Mouse (Mus musculus): ENCODE measurements at regions not wholly inside any gene's neighbourhood (a gene's known extent, or its start where the extent isn't known, plus 50 kb on each side); places are given as distances from the start of the nearest gene placed in this dataset.

GRCm38 (mm10) chr9:46702053-46702900 lies 296.3 kb upstream of the Gm4791 start:
- Histone ChIP-seq H3K4me3 (ENCODE audit: low read length) (no peak overlapping the region), H3K27me3 (ENCODE audit: control insufficient read depth, insufficient read depth, low read length) (peaks cover 4% of the 10 kb centered on the region), H3K36me3 (ENCODE audit: control insufficient read depth, insufficient read depth) (no peaks in the 10 kb centered on the region), H3K27ac (ENCODE audit: low read length) (no peak overlapping the region), H3K9me3 (replicated peaks; ENCODE audit: control insufficient read depth, low read length) (no peaks in the 10 kb centered on the region), H3K4me2 (ENCODE audit: low read depth, low read length) (no peak overlapping the region), H3K9ac (ENCODE audit: low read length) (no peak overlapping the region), H3K4me1 (ENCODE audit: control insufficient read depth, insufficient read depth, low read length) (no peaks in the 10 kb centered on the region)
- ATAC-seq (replicated peaks; ENCODE audit: extremely low read depth, insufficient read depth, low FRiP score): no peak
- 44% methylated on average over 16 of the region's 16 CpGs for WGBS

DNA sequence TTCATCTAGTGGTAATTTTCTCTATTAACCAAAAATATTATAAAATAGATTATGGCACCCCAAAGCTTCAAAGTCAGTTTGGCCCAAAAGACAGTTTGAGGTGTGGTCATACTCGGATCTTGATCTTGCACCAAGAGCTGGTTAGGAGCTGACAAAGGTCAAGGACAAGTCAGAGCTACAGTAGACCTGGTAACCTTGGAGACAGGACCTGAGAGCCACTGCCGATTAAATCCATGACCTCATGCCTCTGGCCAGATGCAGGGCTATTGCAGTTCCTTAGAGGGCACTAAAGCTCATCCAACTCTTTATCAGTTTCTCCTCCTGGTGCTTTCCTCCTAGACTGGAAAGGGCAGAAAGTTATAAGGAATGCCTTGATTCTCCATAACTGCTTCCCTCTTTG lies 302.4 kb upstream of the Gm4791 start:
- Histone ChIP-seq H3K36me3 (ENCODE audit: control insufficient read depth, insufficient read depth) (no peaks in the 10 kb centered on the region), H3K4me2 (ENCODE audit: low read depth, low read length) (no peak overlapping the region), H3K4me3 (ENCODE audit: low read length) (no peak overlapping the region), H3K9me3 (replicated peaks; ENCODE audit: control insufficient read depth, low read length) (no peaks in the 10 kb centered on the region), H3K9ac (ENCODE audit: low read length) (no peak overlapping the region), H3K4me1 (ENCODE audit: control insufficient read depth, insufficient read depth, low read length) (no peaks in the 10 kb centered on the region), H3K27ac (ENCODE audit: low read length) (no peak overlapping the region), H3K27me3 (ENCODE audit: control insufficient read depth, insufficient read depth, low read length) (no peaks in the 10 kb centered on the region)
- 61% methylated on average over 2 of the region's 2 CpGs for WGBS
- no peak for ATAC-seq (replicated peaks; ENCODE audit: extremely low read depth, insufficient read depth, low FRiP score)

GRCm38 (mm10) chr9:46689331-46689730 lies 309.2 kb upstream of the Gm4791 start:
- no peak overlapping the region for H3K9ac ChIP-seq (ENCODE audit: low read length)
- no peak overlapping the region for H3K4me2 ChIP-seq (ENCODE audit: low read depth, low read length)
- no peaks in the 10 kb centered on the region for H3K4me1 ChIP-seq (ENCODE audit: control insufficient read depth, insufficient read depth, low read length)
- H3K9me3 ChIP-seq (replicated peaks; ENCODE audit: control insufficient read depth, low read length): no peaks in the 10 kb centered on the region
- ATAC-seq (replicated peaks; ENCODE audit: extremely low read depth, insufficient read depth, low FRiP score): no peak
- H3K27me3 ChIP-seq (ENCODE audit: control insufficient read depth, insufficient read depth, low read length): no peaks in the 10 kb centered on the region
- no peak overlapping the region for H3K4me3 ChIP-seq (ENCODE audit: low read length)
- WGBS: 68% methylated on average over 5 of the region's 5 CpGs
- no peak overlapping the region for H3K27ac ChIP-seq (ENCODE audit: low read length)
- no peaks in the 10 kb centered on the region for H3K36me3 ChIP-seq (ENCODE audit: control insufficient read depth, insufficient read depth)

- Histone ChIP-seq H3K4me2 (ENCODE audit: low read depth, low read length) (no peak overlapping the region), H3K27ac (ENCODE audit: low read length) (no peak overlapping the region), H3K27me3 (ENCODE audit: control insufficient read depth, insufficient read depth, low read length) (no peaks in the 10 kb centered on the region), H3K36me3 (ENCODE audit: control insufficient read depth, insufficient read depth) (no peaks in the 10 kb centered on the region), H3K4me3 (ENCODE audit: low read length) (no peak overlapping the region), H3K9ac (ENCODE audit: low read length) (no peak overlapping the region), H3K9me3 (replicated peaks; ENCODE audit: control insufficient read depth, low read length) (no peaks in the 10 kb centered on the region), H3K4me1 (ENCODE audit: control insufficient read depth, insufficient read depth, low read length) (no peaks in the 10 kb centered on the region)
- no peak for ATAC-seq (replicated peaks; ENCODE audit: extremely low read depth, insufficient read depth, low FRiP score)
- WGBS: 83% methylated on average over 15 of the region's 15 CpGs
These were observed 314.3 kb upstream of the Gm4791 start for GRCm38 (mm10) chr9:46684113-46684850.

DNA sequence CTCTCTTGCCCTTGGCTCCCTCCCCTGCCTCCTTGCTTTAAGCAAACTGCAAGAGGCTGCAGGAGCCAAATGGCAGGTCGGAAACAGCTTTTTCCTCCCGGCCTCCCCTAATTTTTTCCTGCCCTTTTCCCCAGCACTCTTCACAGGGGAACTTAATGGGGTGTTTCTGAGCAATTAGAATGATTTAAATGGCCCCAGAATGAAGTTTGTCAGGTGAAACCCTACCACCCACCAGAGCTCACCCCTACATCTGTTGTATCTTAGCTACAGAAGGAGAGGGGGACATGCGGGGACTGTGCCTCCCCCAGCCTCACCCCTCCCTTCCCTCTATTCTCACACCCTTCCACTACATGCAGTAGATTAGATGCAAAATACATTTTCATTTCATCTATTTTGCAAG lies 326.5 kb upstream of the Gm4791 start:
- Histone ChIP-seq H3K4me3 (ENCODE audit: low read length) (no peak overlapping the region), H3K4me1 (ENCODE audit: control insufficient read depth, insufficient read depth, low read length) (no peaks in the 10 kb centered on the region), H3K27me3 (ENCODE audit: control insufficient read depth, insufficient read depth, low read length) (peaks cover 3% of the 10 kb centered on the region), H3K4me2 (ENCODE audit: low read depth, low read length) (no peak overlapping the region), H3K9me3 (replicated peaks; ENCODE audit: control insufficient read depth, low read length) (no peaks in the 10 kb centered on the region), H3K36me3 (ENCODE audit: control insufficient read depth, insufficient read depth) (no peaks in the 10 kb centered on the region), H3K9ac (ENCODE audit: low read length) (no peak overlapping the region), H3K27ac (ENCODE audit: low read length) (no peak overlapping the region)
- WGBS: 28% methylated on average over 3 of the region's 3 CpGs
- no peak for ATAC-seq (replicated peaks; ENCODE audit: extremely low read depth, insufficient read depth, low FRiP score)

GRCm38 (mm10) chr9:46654422-46654821 lies 334.6 kb upstream of the 4931429L15Rik start:
- H3K4me3 ChIP-seq (ENCODE audit: low read length): no peak overlapping the region
- ATAC-seq (replicated peaks; ENCODE audit: extremely low read depth, insufficient read depth, low FRiP score): no peak
- H3K4me1 ChIP-seq (ENCODE audit: control insufficient read depth, insufficient read depth, low read length): no peaks in the 10 kb centered on the region
- peaks cover 6% of the 10 kb centered on the region; the same call in 1 of the 2 replicates for H3K27me3 ChIP-seq (ENCODE audit: control insufficient read depth, insufficient read depth, low read length)
- H3K9me3 ChIP-seq (replicated peaks; ENCODE audit: control insufficient read depth, low read length): no peaks in the 10 kb centered on the region
- no peak overlapping the region for H3K27ac ChIP-seq (ENCODE audit: low read length)
- H3K36me3 ChIP-seq (ENCODE audit: control insufficient read depth, insufficient read depth): no peaks in the 10 kb centered on the region
- H3K4me2 ChIP-seq (ENCODE audit: low read depth, low read length): no peak overlapping the region
- WGBS: 76% methylated on average over 8 of the region's 8 CpGs
- no peak overlapping the region for H3K9ac ChIP-seq (ENCODE audit: low read length)

GRCm38 (mm10) chr9:46647238-46647922 lies 327.6 kb upstream of the 4931429L15Rik start:
- H3K27ac ChIP-seq (ENCODE audit: low read length): no peak overlapping the region
- H3K36me3 ChIP-seq (ENCODE audit: control insufficient read depth, insufficient read depth): no peaks in the 10 kb centered on the region
- no peaks in the 10 kb centered on the region for H3K9me3 ChIP-seq (replicated peaks; ENCODE audit: control insufficient read depth, low read length)
- H3K4me1 ChIP-seq (ENCODE audit: control insufficient read depth, insufficient read depth, low read length): no peaks in the 10 kb centered on the region
- no peak overlapping the region for H3K9ac ChIP-seq (ENCODE audit: low read length)
- no peak overlapping the region for H3K4me3 ChIP-seq (ENCODE audit: low read length)
- ATAC-seq (replicated peaks; ENCODE audit: extremely low read depth, insufficient read depth, low FRiP score): no peak
- 57% methylated on average over 9 of the region's 9 CpGs for WGBS
- H3K27me3 ChIP-seq (ENCODE audit: control insufficient read depth, insufficient read depth, low read length): peaks cover 6% of the 10 kb centered on the region; the same call in 1 of the 2 replicates
- H3K4me2 ChIP-seq (ENCODE audit: low read depth, low read length): no peak overlapping the region

GRCm38 (mm10) chr9:46645469-46645884 lies 325.7 kb upstream of the 4931429L15Rik start:
- Histone ChIP-seq H3K4me1 (ENCODE audit: control insufficient read depth, insufficient read depth, low read length) (no peaks in the 10 kb centered on the region), H3K27me3 (ENCODE audit: control insufficient read depth, insufficient read depth, low read length) (peaks cover 2% of the 10 kb centered on the region; the same call in 1 of the 2 replicates), H3K27ac (ENCODE audit: low read length) (no peak overlapping the region), H3K36me3 (ENCODE audit: control insufficient read depth, insufficient read depth) (no peaks in the 10 kb centered on the region), H3K9me3 (replicated peaks; ENCODE audit: control insufficient read depth, low read length) (no peaks in the 10 kb centered on the region), H3K9ac (ENCODE audit: low read length) (no peak overlapping the region), H3K4me2 (ENCODE audit: low read depth, low read length) (no peak overlapping the region), H3K4me3 (ENCODE audit: low read length) (no peak overlapping the region)
- ATAC-seq (replicated peaks; ENCODE audit: extremely low read depth, insufficient read depth, low FRiP score): peak; percentile 18; the same call in 1 of the 2 replicates
- 25% methylated on average over 7 of the region's 7 CpGs for WGBS

DNA sequence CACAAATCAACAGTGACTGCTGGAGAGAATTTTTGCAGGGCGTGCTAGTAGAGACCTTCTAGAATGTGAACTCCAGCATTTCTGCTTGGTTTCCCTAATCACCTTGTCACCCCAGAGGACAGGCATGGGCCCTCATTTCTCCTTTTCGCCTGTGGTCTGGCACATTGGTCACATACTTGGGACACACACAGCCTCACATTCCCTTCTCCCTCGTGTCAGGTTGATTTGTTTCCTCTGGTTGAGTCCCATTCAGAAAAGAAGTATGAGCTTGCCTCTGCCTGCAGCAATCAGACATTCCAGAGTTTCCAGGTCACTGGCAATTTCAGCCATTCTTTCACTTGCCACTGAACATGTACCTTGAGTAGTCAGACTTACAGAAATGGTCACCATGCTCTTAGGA lies 323.8 kb upstream of the 4931429L15Rik start:
- H3K9ac ChIP-seq (ENCODE audit: low read length): no peak overlapping the region
- H3K4me3 ChIP-seq (ENCODE audit: low read length): no peak overlapping the region
- H3K27me3 ChIP-seq (ENCODE audit: control insufficient read depth, insufficient read depth, low read length): no peaks in the 10 kb centered on the region
- WGBS: 54% methylated on average over 3 of the region's 3 CpGs
- no peak for ATAC-seq (replicated peaks; ENCODE audit: extremely low read depth, insufficient read depth, low FRiP score)
- H3K9me3 ChIP-seq (replicated peaks; ENCODE audit: control insufficient read depth, low read length): no peaks in the 10 kb centered on the region
- H3K4me2 ChIP-seq (ENCODE audit: low read depth, low read length): no peak overlapping the region
- no peaks in the 10 kb centered on the region for H3K36me3 ChIP-seq (ENCODE audit: control insufficient read depth, insufficient read depth)
- H3K4me1 ChIP-seq (ENCODE audit: control insufficient read depth, insufficient read depth, low read length): no peaks in the 10 kb centered on the region
- H3K27ac ChIP-seq (ENCODE audit: low read length): no peak overlapping the region
